Mouse (Mus musculus): ENCODE measurements around the gene Mcm3. TPM values are rescaled to one million over a fixed set of nuclear protein-coding genes. Genes with fewer than 3 reads are reported as not detected.

The Mcm3 gene
- polyA plus RNA-seq (2016; fragmentation: Nextera tagmentation; extraction: Ambion mirVana): 76.9 and 90.9 TPM in 2 replicates

DNA sequence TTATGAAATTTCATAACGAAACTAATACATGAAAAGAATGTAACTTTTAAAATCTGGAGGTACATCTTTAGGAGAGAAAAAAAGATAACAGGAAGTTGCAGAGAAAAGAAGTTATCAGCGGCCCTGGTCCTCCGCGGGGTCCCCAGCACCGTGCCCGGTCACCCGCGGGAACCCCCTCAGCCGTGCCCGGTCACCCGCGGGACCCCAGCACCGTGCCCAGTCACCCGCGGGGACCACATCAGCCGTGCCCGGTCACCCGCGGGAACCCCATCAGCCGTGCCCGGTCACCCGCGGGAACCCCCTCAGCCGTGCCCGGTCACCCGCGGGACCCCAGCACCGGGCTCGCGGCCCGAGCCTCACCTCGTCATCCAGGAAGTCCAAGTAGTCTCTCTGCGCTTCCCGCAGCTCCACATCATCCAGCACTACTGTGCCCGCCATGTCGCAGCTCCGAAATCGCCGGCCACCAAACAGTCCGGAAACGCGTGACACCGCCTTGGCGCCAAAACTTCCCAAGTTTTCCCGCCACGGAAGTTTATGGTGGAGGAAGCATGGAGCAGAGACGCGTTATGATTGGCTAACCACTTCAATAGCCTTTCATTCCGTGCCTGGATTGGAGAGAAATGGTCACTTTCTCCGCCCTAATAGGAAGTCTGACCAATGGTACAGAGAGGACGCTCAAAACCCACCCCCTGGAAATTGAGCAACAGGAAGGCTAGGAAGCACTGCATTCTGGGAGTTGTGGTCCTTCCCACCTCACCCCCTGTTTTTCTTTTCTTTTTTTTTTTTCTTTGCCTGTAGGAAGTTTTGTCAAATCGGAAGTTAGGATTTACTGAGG lies at the start of gene Mcm3:
Gene Mcm3, minus strand, starts transcription at position 542 of the 835 bp plus-strand sequence.
- Histone ChIP-seq H3K27ac (no peak within 1 kb of the TSS), H3K4me3 (peak within 1 kb of the TSS; percentile 68), H3K4me2 (replicated peaks) (peak within 1 kb of the TSS; percentile 82), H3K36me3 (peaks cover 23% of the 10 kb centered on the region), H3K9me3 (no peaks in the 10 kb centered on the region), H3K9ac (peak within 1 kb of the TSS; percentile 57), H3K4me1 (peaks cover 10% of the 10 kb centered on the region; the same call in 1 of the 2 replicates), H3K27me3 (replicated peaks) (no peaks in the 10 kb centered on the region)
- WGBS: under 1% methylated on average over 52 of the region's 52 CpGs
- peak; percentile 100 for ATAC-seq (ENCODE audit: low FRiP score, low read depth)

DNA sequence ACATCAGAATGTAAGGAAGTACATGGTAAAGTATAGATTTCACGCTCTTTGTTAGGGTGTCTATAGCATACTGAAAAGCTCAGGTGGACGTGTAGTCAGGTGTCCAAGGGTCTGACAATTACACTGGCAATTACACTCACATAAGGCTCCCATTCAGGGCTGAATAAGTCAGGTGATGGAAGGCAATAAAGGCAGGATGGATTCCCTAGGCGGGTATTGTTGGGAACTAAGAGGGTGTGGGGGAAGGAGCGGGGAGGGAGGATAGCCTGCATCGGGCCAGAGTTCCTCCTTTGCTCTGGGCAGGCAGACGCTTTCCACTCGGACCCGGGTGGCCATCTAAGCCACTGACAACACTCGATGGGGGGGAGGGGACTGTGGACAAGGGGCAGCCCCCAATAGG lies 47.9 kb upstream of the Mcm3 start:
- H3K4me2 ChIP-seq (replicated peaks): peak overlapping the region; percentile 38
- no peak overlapping the region for H3K9ac ChIP-seq
- no peaks in the 10 kb centered on the region for H3K9me3 ChIP-seq
- WGBS: 18% methylated on average over 9 of the region's 9 CpGs
- H3K36me3 ChIP-seq: no peaks in the 10 kb centered on the region
- no peaks in the 10 kb centered on the region for H3K27me3 ChIP-seq (replicated peaks)
- ATAC-seq (ENCODE audit: low FRiP score, low read depth): peak; percentile 70
- H3K27ac ChIP-seq: 0 out of 2 replicates have a peak overlapping the region, but pooled peaks have one; percentile 26
- peaks cover 5% of the 10 kb centered on the region for H3K4me1 ChIP-seq
- no peak overlapping the region for H3K4me3 ChIP-seq

DNA sequence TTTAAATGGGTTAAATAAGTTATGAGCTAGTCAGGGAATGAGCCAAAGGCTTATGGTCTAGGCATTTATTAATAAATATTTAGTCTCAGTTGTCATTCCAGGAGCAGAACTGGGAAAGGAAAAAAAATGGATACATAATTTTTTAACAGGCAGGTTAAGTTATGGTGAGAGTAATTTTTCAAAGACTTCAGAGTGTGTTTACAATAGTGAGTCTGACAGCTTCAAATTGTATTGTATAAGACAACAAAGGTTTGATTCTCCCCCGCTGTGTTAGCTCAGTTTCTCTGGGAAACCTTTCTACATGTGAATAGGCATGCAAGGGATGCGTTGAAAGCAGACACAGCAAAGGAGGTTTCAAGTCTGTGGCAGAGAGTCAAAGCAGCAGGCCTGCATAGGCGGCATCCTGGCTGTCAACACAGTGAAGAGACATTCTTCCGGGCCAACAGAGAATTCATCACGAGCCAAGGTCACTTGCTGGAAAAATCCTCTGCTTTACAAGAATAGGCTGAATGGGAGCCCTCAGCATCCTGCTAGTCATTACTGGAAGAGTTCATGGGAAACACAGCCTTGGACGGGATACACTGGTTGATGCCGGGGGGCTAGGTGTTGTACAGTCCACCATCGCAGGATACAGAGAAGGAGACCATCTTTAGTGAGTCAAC lies 47.3 kb upstream of the Mcm3 start:
- Histone ChIP-seq H3K9me3 (no peaks in the 10 kb centered on the region), H3K4me1 (peaks cover 5% of the 10 kb centered on the region), H3K27ac (no peak overlapping the region), H3K4me2 (replicated peaks) (no peak overlapping the region; the same call in 1 of the 2 replicates), H3K9ac (no peak overlapping the region), H3K36me3 (no peaks in the 10 kb centered on the region), H3K4me3 (no peak overlapping the region), H3K27me3 (replicated peaks) (no peaks in the 10 kb centered on the region)
- peak; percentile 73 for ATAC-seq (ENCODE audit: low FRiP score, low read depth)
- 24% methylated on average over 8 of the region's 8 CpGs for WGBS

DNA sequence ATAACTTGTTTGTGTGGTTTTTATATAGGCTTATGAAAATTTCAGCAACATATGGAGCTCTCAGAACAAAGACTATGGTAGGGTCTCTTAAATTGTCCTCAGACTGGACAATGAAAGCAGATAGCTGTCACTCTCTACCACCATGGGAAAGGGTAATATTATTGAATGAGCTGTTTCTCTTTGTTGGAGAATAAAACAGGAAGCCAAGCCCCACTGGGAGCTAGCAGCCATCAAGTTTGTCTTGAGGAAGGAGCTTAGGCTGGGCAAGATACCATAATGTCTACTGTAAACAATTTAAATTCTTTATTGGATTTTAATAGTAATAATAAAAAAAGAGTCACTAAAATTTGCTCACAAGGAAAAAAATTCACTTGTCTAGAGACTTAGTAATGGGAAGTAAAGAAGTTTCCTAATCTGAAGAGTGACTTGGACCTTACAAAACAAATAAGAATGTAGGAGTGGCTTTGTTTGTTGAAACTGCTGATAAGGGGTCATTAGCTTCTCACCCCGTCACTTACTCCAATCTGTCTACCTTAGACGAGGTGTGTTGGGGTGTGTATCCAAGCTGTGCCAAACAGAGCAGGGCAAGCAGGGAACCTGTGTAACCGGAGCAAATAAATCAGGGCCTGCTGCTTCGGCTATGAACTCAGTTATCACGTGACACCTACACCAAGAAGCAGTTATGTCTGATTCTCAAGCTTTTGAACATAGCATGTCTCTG lies 43.5 kb upstream of the Mcm3 start:
- H3K9ac ChIP-seq: no peak overlapping the region
- peaks cover 5% of the 10 kb centered on the region for H3K4me1 ChIP-seq
- no peak overlapping the region for H3K27ac ChIP-seq
- H3K9me3 ChIP-seq: no peaks in the 10 kb centered on the region
- H3K36me3 ChIP-seq: no peaks in the 10 kb centered on the region
- no peak overlapping the region for H3K4me2 ChIP-seq (replicated peaks)
- ATAC-seq (ENCODE audit: low FRiP score, low read depth): no peak
- WGBS: 75% methylated on average over 5 of the region's 5 CpGs
- no peak overlapping the region for H3K4me3 ChIP-seq
- H3K27me3 ChIP-seq (replicated peaks): no peaks in the 10 kb centered on the region

DNA sequence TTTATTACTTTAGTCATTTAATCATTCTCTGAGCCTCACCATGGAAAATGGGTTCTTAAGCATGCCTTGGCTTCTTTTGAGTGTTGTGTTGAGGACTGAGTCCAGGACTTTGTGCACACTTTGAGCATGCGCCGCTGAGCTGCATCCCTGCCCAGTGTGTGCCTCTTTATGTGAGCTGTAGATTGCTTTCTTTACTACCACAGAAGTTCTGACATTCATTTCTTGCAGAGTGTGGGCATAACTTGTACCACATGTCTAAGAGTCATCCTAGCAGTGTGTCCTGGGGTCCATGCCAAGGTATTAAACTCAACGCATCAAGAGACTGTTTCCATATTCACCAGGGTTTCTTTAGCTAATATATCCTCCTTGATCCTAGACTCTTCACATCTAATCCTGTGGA lies 41.8 kb upstream of the Mcm3 start:
- 91% methylated on average over 3 of the region's 3 CpGs for WGBS
- H3K4me2 ChIP-seq (replicated peaks): no peak overlapping the region
- H3K4me3 ChIP-seq: no peak overlapping the region

DNA sequence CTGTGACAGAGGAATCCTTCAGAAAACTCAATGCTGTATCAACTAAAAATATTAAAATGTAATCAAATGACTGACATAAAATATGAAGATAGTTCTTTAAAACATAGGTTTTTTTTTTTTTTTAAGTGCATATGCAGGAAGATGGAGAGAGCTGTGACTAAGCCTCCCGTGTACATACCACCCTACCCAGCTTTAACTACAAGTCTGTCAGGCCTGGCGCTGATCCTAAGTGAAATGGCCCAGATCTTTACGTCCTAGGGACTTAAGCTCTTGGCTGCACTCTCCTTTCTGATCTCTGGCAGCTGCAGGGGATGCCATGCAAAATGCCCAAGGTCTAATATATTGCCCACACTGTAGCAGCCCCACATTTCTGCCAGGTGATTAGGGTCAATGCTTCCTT lies 40.7 kb upstream of the Mcm3 start:
- H3K9ac ChIP-seq: no peak overlapping the region
- no peaks in the 10 kb centered on the region for H3K27me3 ChIP-seq (replicated peaks)
- H3K4me2 ChIP-seq (replicated peaks): no peak overlapping the region
- no peak overlapping the region for H3K4me3 ChIP-seq
- no peaks in the 10 kb centered on the region for H3K4me1 ChIP-seq
- no peaks in the 10 kb centered on the region for H3K36me3 ChIP-seq
- H3K27ac ChIP-seq: no peak overlapping the region
- 78% methylated on average over 3 of the region's 3 CpGs for WGBS
- H3K9me3 ChIP-seq: no peaks in the 10 kb centered on the region
- no peak for ATAC-seq (ENCODE audit: low FRiP score, low read depth)

More for the DNA sequence above, 41.8 kb upstream of the Mcm3 start:
- no peaks in the 10 kb centered on the region for H3K27me3 ChIP-seq (replicated peaks)
- H3K4me1 ChIP-seq: no peaks in the 10 kb centered on the region
- no peaks in the 10 kb centered on the region for H3K36me3 ChIP-seq
- H3K9ac ChIP-seq: no peak overlapping the region
- H3K27ac ChIP-seq: no peak overlapping the region
- no peak for ATAC-seq (ENCODE audit: low FRiP score, low read depth)
- H3K9me3 ChIP-seq: no peaks in the 10 kb centered on the region

DNA sequence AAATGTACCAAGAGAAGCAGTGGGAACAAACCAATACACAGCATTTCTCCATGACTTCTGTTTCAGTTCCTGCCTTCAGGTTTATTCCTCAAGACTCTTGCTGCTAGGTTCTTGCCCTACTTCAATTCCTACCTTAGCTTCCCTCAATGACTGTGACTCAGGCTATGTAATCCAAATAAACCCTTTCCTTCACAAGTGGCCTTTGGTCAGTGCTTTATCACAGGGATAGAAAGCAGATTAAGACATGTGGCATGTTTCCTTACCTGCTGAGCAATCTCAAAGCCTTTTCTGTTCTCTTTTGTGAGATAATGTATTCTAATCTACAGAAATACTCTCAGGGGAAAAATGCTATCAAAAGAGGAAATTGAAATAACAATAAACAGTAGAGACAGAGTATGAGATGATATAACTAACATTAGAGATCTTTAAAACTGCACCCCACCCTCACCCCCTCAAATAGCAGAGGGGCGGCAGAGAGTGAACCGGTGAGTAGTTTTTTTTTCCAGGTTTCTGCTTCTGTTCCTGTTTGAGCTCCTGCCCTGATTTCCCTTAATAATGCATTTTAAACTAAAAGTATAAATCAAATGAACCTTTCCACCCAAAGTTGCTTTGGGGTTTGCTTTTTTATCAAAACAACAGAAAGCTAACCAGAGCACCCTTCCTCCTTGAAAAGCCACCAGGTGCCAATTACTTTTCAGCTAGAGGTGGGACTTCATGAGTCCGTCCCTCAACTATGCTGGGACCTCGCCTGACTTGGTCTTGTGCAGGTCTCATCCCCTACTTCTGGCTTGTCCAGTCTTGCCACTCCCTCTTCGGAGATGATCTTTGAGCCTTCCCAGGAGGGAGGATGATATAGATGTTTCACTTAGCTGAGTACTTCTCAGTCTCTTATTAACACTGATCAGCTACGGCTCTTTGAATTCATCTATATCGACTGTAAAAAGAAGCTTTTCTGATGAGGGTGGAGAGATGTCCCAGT lies 37.1 kb upstream of the Mcm3 start:
- 92% methylated on average over 7 of the region's 7 CpGs for WGBS
- Histone ChIP-seq H3K9me3 (no peaks in the 10 kb centered on the region), H3K4me2 (replicated peaks) (no peak overlapping the region), H3K36me3 (no peaks in the 10 kb centered on the region), H3K4me3 (no peak overlapping the region), H3K27ac (no peak overlapping the region), H3K27me3 (replicated peaks) (no peaks in the 10 kb centered on the region), H3K9ac (no peak overlapping the region), H3K4me1 (no peaks in the 10 kb centered on the region)
- ATAC-seq (ENCODE audit: low FRiP score, low read depth): no peak

DNA sequence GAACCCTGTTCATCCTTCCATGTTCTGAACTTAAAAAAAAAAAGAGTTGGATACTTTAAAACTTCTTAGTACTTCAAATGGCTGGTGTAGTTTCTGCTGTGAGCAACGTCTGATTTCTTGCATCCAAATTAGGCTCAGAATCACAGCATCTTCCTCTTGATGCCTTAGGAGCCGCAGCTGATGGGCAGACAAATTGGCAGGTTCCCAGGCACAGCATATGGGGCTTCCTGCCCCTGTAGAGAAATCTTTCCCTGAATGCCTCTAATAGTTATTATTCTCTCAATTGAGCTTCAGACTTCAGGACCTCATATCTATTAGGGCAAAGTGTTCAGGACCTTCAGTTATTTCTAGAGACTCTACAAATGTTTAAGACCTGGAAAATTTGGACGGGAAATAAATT lies 19.8 kb upstream of the Mcm3 start:
- H3K9ac ChIP-seq: no peak overlapping the region
- no peaks in the 10 kb centered on the region for H3K4me1 ChIP-seq
- no peaks in the 10 kb centered on the region for H3K27me3 ChIP-seq (replicated peaks)
- ATAC-seq (ENCODE audit: low FRiP score, low read depth): no peak
- no peaks in the 10 kb centered on the region for H3K9me3 ChIP-seq
- H3K36me3 ChIP-seq: no peaks in the 10 kb centered on the region
- no peak overlapping the region for H3K4me3 ChIP-seq
- WGBS: 81% methylated on average over 3 of the region's 3 CpGs
- H3K27ac ChIP-seq: no peak overlapping the region
- no peak overlapping the region for H3K4me2 ChIP-seq (replicated peaks)

DNA sequence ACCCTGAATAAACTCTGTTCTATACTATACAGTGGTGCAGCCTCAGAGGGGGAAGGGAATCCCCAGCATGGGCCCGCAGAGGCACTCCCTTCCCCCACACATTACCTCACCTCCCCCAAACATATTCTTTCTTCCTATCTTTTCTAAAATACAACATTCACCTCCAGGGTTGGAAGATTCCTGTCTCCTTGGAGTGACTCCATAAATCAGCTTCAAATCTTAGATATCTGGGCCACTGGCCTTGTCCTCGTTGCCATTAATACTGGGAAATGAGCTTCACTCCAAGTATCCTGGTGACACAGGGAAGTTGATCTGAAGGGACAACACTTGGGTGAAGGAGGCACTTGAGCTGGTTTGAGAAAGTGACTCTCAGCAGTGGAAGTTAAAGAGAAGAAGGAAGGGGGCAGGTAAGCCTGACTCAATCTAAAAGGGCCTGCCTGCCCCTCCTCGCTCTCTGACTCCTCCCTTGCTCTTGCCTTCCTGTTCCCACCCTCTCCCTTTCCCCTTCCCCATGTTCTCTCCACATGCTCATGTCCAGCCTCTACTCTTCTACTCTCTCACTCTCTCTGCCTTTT lies 16.5 kb upstream of the Mcm3 start:
- no peak overlapping the region for H3K9ac ChIP-seq
- H3K9me3 ChIP-seq: no peaks in the 10 kb centered on the region
- H3K4me2 ChIP-seq (replicated peaks): no peak overlapping the region
- no peak for ATAC-seq (ENCODE audit: low FRiP score, low read depth)
- WGBS: 86% methylated on average over 3 of the region's 3 CpGs
- H3K27ac ChIP-seq: no peak overlapping the region
- H3K36me3 ChIP-seq: no peaks in the 10 kb centered on the region
- no peaks in the 10 kb centered on the region for H3K27me3 ChIP-seq (replicated peaks)
- no peaks in the 10 kb centered on the region for H3K4me1 ChIP-seq
- no peak overlapping the region for H3K4me3 ChIP-seq

DNA sequence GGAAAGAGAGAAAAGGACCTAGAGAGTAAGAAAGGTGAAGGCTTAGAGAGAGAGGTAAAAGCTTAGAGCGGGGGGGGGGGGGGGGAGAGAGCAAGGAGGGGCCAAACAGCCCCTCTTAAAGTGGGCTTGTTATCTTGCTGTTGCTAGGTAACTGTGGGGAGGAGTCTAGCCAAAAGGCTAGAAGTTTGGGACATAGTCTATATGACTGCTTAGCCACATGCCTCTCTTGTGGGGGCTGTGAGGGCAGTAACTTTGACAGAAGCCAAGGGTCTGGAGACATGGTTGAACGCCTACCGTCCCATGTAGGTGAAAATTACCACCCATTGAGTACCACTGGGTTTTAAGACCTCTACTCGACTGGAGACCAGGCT lies 13.0 kb upstream of the Mcm3 start:
- WGBS: 82% methylated on average over 4 of the region's 4 CpGs
- no peak for ATAC-seq (ENCODE audit: low FRiP score, low read depth)

DNA sequence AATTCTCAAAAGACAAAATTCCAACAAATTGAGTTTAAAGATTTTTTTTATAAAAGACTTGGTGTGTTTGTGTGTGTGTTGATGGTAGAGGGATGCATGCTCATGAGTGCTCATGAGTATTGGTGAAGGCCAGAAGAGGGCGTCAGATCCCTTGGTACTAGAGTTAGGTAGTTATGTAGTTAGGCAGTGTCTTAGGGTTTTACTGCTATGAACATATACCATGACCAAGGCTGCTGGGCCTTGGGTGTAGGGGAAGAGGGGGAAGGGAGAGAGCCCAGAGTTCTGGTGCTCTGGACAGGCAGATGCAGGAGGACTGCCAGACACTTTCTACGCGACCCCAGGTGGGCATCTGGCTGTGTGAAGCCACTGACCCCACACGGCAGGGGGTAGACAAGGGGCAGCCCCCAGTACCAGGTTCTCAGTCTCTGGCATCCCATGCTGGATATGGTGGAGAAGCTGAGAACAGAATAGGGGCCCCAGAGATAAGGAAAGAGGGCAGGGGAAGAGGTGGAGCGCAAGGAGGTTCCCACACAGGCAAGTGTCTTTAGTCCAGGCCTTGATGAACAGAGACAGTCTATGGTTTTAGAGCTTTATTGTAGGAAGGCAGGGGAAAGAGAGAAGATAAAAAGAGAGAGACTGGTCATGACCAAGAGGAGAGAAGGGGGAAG lies 12.5 kb upstream of the Mcm3 start:
- no peaks in the 10 kb centered on the region for H3K4me1 ChIP-seq

More for the DNA sequence above, 13.0 kb upstream of the Mcm3 start:
- H3K9me3 ChIP-seq: no peaks in the 10 kb centered on the region
- H3K27ac ChIP-seq: no peak overlapping the region
- no peaks in the 10 kb centered on the region for H3K4me1 ChIP-seq
- no peak overlapping the region for H3K4me3 ChIP-seq
- H3K27me3 ChIP-seq (replicated peaks): no peaks in the 10 kb centered on the region
- H3K9ac ChIP-seq: no peak overlapping the region
- no peak overlapping the region for H3K4me2 ChIP-seq (replicated peaks)
- no peaks in the 10 kb centered on the region for H3K36me3 ChIP-seq

More for the DNA sequence above, 12.5 kb upstream of the Mcm3 start:
- WGBS: 72% methylated on average over 5 of the region's 5 CpGs
- Histone ChIP-seq H3K4me2 (replicated peaks) (no peak overlapping the region), H3K36me3 (no peaks in the 10 kb centered on the region), H3K27me3 (replicated peaks) (no peaks in the 10 kb centered on the region), H3K9me3 (no peaks in the 10 kb centered on the region), H3K27ac (no peak overlapping the region), H3K4me3 (no peak overlapping the region), H3K9ac (no peak overlapping the region)
- ATAC-seq (ENCODE audit: low FRiP score, low read depth): no peak
